Mouse (Mus musculus): ENCODE results near the gene Cbs.

- TF ChIP-seq CTCF (IDR thresholded peaks at IDR 0.05; ENCODE audit: extremely low read depth, insufficient read length, insufficient replicate concordance, low read depth, low read length) (no peak), POLR2A (IDR thresholded peaks at IDR 0.05; ENCODE audit: low read depth, low read length) (no peak)
Measured at GRCm38 (mm10) chr17:31655366-31655765, 18.3 kb upstream of the Cbs start.

Measured in small intestine, adult 2 months (tissue).